Mouse (Mus musculus) megakaryocyte, embryonic 14.5 days (primary cell): ENCODE data around the gene Obp2b.

Source experiments
- FLI1 ChIP-seq: IDR thresholded peaks from 2 replicates; pipeline ENCODE4 v1.6.1; 2012; ENCODE audit warnings: low read length, inconsistent platforms, mixed read lengths
- GATA1 ChIP-seq: IDR thresholded peaks from 3 replicates; pipeline ENCODE4 v1.6.1; 2012; ENCODE audit warnings: mixed read lengths, low read length, inconsistent platforms, borderline replicate concordance

DNA sequence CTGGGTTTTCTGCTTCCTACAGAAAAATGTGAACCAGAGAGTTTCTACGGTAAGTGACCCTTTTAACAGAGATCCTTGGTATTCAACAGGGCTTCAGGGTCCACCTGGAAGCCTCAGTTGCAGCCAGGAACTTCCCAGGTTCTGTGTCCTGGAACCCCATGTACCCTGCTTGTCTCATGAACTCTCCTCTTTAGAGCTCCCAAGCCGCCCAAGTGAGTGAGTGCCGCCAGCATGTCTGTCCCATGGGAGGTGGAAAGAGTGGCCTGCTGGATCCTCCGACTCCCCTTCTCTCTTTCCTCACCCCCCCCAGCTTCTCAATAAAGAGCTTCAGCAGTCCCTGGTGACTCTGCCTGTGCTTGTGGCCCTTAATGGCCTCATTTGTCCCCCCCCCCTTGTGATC lies 31.0 kb downstream of the Obp2b start:
- TF ChIP-seq GATA1 (no peak), FLI1 (no peak)
